Mouse (Mus musculus) left cerebral cortex, adult 8-10 months (tissue): ENCODE measurements around the gene Hcrtr2. TPM values are rescaled to one million over a fixed set of nuclear protein-coding genes. Genes with fewer than 3 reads are reported as not detected.

Source experiments
- DNase-seq, 2 experiments: peaks; one replicate each; pipeline ENCODE4 v3.0.0; 2022; ENCODE audit warnings: low spot score in 2 of 2
- total RNA-seq, 4 experiments: library from RNA; stranded (reverse); gene quantifications; 2 replicates each; pipeline ENCODE4 v1.2.4; 2022

Hcrtr2 gene
- total RNA-seq, result 1 to 10 TPM; 2.3 to 3.0 (median 2.7) TPM

DNA sequence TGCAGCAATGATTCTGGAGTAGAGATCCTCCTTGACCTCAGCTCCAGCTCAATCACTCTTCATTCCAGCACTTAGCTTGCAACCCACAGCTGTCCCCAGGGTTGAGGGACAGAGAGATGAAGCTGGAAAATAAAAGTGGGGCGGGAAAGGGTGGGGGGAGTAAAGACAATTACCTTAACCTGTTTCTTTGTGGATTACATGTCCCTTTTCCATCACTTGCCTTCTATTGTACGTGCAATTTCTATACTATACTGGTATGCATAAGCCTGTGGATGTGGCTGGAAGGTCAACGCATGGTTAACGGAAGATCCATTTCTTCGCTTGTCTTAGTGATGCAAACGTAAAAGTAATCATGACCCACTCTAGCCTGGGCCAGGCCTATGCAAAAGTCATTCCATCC is at the start of gene Hcrtr2:
TSS of gene Hcrtr2 (minus strand) at position 101 of the 400 bp plus-strand sequence.
- DNase-seq, result no peak

DNA sequence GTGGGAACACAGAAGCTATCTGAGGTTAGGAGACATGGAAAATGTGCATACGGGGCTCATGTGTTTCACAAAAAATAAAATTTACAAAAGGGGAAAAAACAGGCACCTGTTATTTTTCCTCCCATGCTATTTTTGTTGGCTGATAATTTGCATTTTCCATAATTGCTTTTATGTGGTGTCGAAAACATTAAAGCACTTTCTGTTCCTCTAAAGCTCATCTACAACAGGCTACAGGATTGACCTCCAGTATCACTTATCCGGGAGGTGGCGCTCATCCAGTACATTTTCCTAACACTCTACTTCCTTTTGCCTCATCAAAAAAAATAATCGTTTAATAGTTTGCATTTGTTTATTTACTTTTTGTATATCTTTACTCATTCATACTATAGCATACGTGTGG is 41.2 kb upstream of the Hcrtr2 start:
- no peak for DNase-seq

DNA sequence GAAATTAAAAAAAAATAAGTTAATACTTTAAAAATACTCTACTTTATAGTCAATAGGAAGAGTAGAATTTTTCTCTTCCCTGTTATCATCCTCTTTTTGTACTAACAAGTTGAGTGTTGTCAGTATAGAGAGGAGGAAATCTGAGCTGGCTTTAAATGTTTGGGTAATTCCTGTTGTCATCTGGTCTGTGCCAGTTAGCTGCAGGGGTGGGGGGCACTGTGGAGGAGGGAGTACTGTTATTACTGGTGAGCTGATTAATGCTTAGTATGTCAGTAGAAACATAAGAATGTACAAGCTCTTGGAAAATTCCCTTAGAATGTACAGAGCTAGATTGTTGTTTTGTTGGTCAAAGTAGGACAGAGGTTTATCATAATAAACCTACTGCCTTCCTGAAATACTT is 36.7 kb upstream of the Hcrtr2 start:
- DNase-seq, result no peak

DNA sequence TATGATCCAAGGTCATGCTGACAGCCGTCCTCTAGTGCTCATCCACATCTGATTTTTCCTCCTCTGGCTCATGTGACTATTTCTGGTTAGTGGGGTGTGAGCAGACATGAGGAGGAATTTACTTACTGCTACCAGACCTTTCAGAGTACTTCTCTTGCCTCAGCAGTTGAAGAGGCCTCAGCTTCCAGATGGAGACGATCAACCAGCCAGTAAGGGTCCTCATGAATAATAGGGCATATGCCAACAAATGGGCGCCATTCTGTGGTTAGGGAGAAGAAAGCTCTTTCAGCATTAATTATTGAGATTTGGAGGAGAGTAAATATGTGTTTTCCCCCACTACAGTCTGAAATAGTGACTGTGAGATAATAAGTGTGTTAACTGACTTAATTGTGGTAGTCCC is 28.7 kb upstream of the Hcrtr2 start:
- DNase-seq, result no peak

DNA sequence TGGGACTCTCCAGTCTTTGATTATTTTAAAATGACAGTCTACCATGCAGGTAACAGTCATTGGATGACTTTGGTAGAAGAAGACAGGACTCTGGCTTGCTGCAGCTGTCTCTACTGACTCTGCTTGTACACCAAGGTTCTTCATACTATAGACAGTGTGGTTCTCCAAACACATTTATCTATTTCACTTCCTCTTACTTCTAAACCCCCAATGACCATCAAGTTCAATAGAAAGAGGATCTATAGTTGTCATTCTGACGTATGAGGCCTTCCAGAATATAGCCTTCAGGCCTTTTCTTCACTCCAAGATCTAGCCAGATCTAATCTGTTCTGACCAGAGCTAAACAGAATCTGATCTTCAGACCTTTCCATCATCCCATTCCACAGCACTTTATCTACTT is 23.6 kb upstream of the Hcrtr2 start:
- DNase-seq, result no peak

DNA sequence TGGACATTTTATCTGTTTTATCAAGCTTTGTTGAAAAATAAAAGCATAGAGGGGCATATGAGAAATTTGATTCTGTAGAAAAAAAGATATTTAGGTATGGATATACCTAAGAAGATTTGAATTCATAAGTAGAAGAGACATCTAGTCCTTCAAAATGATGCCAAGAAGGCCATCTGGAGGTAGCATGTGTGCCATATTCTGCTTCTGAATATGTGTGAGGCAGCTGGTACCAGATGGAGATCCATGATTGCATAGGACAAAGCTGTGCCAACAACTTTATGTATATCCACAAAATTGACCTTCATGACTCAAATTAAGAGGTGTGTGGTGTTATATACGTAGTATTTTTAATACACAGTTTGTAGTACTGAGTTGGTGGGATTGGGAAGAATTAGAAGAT is 7.4 kb upstream of the Hcrtr2 start:
- DNase-seq, result peak in 1 of 2 experiments; percentile 57

DNA sequence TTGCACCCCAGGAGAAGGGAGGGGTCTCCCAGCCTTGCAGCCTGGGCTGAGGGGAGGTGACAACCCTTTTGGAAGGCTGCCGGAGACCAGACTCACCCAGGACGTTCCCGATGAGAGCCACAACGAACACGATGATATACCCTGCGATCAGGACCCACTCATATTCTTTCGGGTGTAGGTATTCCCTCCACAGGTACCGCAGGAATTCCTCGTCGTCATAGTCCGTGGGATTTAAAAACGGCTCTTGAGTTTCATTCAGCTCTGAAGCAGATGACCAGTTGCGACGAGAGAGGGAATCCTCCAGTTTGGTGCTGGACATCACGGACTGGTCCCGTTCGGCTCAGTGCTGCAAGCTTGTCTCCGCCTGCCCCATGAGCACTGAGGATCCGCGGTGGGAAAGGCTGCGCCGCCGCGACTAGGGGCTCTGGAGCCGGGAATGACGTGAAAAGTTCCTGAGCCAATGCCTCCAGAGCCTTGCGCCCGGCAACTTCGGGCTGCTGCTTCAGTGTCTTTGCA is 412 bp downstream of the Hcrtr2 start:
- DNase-seq, result peak in 1 of 2 experiments; percentile 18

DNA sequence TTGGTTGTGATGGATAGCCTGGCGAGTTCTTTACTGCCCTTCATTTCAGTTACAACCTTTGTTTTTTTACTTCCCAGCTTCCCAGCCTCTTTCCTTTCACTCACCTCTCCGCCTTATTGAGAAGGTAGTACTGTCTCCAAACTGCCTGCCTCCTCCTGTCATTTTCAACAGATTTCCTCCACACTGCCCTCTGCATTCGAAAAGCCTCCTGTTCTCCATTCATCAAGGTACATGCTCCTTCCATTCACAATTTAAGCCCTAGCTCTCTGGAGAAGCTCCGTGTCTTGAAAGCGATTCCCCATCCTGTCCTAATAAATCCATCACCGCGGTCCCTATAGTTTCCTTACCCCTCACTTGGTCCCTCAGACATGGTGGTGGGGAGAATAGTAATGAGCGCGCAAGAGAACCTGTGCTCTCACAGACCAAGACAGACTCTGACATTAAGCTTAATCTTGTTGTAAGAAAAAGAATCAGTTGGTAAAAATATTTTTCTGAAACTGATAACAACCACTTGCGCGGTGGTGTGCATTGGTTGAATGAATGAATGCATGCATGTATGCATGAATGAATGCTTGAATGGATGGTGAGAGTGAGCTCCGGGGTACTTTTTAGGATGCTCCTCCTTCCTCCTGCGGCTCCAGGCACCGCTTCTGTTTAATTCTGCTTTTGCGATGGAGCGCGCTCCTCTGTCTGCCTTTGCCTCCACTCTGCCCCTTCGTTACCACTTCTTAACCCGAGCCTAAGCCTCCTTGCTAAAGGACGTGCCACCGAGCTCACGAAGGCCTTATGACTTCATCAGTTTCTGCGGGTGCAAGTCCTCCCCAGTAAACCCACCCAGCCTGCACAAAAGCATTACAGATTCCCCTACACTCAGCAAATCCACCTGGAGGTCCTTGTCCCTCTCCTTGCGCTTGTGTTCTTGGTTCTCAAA is 1.3 kb downstream of the Hcrtr2 start:
- peak in 1 of 2 experiments; percentile 7 for DNase-seq

DNA sequence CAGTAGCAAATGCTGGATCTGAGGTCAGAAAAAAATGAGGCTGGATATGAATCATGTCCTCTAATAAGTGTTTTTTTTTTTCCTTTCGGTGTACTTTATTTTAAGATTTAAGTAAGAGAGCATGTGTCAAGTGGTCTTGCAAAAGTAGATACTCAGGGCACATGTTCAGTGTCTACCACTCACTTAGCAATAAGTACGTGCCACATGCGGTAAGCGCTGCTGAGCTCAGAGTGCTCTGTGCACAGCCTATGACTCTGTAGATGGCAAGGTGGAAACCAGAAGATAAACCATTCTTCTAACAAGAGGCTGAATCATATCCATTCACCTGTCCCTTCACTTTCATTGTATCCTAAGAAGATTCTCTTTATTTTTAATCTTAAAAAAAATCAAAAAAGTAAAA is 2.1 kb downstream of the Hcrtr2 start:
- DNase-seq, result no peak

DNA sequence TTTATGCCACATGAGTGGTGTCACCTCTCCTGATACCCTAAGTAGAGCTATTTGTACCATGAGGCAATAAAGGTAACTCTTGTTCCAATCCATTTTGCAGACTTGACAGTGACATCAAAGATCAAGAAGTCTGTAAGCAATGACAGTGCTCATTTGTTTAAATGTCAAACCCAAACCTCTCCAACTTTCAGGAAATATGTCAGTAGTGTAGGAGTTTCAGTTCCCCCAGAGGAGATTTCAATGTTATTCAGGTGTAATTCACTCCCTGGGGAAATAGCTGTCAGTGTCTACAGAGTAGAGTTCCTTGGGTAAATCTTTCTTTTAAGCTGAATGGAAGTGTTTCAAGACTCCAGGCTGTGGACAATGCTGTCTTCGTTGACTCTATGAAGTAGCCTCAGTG is 2.9 kb downstream of the Hcrtr2 start:
- no peak for DNase-seq

DNA sequence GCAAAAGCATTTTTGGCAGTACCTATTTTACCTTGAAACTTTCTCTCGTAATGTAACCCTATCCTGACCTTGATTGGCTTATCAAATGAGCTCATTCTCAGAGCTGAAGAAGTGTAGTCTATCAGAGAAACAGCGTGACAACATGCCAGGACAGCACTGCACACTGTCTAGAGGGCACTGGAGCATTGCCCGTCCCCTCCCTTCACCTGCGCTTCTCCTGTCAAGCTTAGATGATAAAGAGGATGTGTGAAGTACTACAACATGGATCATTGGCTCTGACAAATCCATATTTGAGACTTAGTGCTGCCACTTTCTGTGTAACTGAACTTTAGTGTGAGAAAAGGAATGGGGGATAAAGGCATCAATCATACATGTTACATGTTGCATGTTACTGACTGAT is 5.4 kb downstream of the Hcrtr2 start:
- no peak for DNase-seq

DNA sequence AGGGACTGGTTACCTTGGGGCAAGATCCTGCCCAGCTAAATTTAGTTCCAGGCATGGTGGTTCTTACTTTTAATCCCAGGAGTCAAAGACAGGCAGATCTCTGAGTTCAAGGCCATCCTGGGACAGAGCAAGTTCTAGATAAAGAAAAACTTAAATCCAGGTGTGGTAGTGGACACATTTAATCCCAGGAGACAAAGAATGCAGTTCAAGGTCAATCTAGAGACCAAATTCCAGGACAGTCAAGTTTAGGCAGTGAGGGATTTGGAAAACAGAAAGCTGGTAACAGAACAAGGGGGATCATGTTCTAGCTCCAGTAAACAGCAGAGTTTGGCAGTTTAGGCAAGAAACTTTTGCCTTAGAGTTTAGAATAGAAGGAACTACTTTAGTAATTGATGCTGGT is 8.6 kb downstream of the Hcrtr2 start:
- DNase-seq, result no peak

DNA sequence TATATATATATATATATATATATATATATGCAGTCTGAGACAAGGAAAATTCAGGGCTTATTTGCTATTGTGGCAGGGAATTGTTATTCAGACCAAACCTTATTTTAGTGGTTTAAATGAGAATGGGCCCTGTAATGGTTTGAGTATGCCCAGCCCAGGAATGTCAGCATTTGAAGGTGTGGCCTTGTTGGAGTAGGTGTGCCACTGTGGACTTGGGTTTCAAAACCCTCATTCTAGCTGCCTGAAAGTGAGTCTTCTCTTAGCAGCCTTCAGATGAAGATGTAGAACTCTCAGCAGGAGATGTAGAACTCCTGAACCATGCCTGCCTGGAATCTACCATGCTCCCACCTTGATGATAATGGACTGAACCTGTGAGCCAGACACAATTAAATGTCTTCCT is 9.7 kb downstream of the Hcrtr2 start:
- DNase-seq, result no peak

DNA sequence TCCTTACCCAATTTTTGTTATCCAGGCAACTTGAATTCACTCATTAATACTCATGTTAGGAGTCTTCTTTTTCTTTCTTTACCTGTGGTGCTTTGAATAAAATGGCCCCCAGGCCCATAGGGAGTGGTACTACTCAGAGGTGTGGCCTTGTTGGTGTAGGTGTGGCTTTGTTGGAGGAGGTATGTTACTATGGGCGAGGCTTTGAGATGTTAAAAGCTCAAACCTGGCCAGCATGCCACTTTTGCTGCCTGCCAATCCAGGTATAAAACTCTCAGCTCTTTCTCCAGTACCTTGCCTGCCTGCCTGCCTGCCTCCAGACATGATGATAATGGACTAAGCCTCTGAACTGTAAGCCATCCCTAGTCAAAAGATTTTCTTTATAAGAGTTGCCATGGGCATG is 11.4 kb downstream of the Hcrtr2 start:
- DNase-seq, result no peak

DNA sequence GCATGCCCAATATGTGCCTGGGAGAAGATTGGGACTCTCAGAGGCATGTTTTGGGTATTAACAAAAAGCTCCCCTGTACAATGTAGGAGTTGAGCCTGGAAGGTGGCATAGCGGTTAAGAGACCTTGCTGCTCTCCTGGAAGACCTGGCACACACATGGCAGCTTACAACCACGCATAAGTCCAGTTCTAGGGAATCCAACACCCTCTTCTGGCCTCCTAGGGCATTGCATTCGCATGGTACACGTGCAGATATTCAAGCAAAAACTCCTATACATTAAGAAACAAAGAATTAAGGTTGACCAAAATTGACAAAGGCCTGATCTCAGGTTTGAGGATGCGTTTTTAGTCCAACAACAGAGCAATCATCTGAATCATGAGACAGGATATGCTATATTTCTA is 32.3 kb downstream of the Hcrtr2 start:
- DNase-seq, result no peak

DNA sequence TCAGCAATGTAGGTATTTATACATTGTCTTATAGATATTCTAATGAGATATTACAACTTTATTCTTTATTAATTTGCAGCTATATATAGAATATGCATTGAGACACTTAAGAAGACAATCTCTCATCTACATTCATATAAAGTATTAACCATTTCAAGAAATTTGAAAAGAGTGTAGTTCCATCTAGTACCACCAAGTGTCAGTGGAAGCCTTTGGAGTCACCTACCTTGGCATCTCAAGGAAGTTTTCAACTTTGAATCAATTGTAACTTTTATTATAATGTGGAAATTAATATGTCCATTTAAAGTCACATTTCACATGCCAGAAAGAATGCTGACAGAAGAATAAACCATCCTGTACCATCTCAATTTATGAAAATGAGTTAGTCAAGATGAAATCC is 52.8 kb downstream of the Hcrtr2 start:
- DNase-seq, result no peak

DNA sequence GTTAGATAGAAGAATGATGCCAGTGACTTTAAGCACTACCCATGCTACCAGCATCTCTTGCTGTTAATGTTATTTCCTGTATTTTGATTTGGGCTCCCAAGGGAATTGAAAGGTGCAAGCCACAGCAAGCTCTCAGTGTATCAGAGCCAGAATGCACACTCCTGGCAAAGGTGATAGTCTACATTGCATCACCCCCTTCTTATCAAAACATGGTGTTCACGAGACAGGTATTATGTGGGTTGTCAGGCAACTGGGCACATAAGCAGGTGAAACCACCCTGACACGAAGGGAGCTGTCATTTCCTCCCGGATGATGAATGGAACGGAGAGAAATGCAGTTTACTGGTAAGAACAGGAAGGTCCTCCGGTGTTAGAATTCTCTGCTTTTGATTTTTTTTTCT is 65.9 kb downstream of the Hcrtr2 start:
- DNase-seq, result no peak

DNA sequence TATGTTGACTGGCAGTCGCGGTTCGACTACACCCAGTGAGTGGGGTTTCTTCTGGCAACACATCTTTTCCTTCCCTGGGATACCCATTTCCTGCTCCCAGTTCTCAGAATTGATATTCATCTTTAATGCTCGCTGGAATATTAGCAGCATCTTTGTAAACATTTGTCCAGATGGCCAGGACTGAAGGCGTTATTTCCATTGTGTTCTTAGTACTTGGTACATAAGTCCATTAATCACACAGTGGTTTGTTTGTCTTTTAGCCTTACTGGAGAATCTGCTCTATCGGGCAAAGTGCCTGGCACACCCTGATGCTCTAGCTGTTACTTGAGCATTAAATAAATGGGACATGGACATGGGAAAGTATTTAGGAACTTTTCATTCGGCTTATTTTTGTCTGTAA is 71.1 kb downstream of the Hcrtr2 start:
- DNase-seq, result no peak

DNA sequence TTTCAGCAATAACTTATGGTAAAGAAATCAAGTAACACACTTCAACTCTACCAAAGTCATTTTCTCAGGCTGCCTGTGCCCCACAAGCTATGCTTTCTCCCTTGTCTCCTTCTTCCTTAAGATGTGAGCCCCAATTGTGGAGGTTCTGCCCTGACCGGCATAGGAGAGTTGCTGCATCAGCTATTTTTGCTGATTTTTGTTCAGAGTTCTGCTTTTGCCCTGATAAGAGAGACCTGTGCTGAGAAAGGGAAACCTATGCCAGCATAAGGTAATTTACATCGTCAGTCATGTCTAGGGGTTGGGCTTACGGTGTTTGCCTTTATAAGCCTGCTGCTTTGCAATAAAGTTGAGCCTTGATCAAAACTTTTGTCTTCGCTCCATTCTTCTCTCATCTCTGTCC is 71.5 kb downstream of the Hcrtr2 start:
- DNase-seq, result no peak

DNA sequence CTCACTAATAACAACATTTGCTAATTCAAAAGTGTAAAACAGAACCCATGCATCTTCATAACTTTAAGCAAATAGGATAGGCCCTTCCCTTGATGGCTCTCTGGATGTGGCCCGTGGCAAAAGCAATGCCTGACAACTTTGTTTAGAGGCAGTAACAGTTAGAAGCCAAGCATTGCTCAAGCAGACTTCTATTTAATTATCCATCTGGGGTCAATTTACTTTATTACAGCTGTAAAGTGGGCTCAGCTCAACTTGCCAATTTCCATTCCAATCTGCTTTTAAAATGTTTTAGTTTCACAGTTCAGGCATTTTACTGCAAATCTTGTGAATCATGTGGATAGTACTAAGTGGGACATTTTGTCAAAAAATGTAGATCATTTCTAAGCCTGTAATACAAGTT is 81.3 kb downstream of the Hcrtr2 start:
- DNase-seq, result no peak

DNA sequence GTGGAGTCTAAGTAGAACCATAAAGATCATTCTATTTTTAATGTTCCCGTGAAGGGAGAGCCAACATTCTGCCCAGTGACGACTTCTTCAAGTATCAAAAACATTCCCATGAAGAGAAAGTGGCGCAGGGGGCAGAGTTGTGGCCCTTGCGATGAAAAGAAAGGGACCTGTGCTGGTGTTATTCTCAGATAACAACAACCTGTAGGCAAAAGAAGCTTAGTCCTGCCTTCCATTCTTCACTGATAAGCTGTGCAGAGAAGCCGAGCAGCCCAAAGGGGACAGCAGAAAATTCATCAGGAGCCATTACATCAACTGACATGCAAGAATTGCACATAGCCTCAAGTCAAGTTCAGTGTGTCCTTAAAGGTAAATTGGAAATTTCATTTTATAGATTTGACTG is 85.7 kb downstream of the Hcrtr2 start:
- DNase-seq, result no peak

DNA sequence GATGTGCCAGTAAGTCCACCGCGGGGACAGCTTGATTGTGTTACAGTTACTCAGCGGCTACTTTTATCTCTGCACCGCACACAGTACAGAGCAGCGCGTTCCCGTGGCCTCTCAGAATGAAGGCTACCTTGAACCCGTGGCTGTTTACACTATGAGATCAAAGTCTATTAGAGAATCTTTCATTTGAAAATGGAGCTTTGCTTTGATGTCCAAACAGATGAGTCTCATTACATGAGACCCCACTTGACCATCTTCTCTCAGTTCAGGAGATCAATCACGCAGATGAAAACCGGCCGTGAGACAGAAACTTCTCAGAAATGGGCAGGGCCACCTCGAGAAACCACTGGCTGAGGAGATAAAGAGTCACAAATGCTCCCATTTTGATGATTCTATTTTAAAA is 86.4 kb downstream of the Hcrtr2 start:
- no peak for DNase-seq

DNA sequence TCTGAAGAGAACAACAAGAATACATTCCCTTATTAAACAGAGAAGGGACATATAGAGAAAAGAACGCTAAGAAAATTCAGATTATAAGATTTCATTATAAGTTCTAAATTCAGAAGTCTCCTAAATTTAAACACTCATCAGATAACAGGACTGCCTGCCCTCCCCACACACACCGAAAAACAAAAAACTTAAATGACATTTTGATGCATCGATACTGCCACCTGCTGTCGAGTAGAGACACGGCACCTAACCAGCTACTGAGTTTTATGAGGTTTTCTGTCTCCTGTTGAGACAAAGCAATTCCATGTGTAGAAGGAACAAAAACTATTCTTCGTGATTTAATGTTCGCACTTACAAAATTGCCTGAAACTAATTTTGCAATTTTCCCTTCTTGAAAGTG is 87.0 kb downstream of the Hcrtr2 start:
- peak; percentile 23 to 26 for DNase-seq
